Mouse (Mus musculus) olfactory bulb, adult 2 months (tissue): Measurements from ENCODE around the gene Pgf.

ENCODE experiments used
- CTCF ChIP-seq: fragments of 200-500 bp; IDR thresholded peaks from 2 replicates; pipeline ENCODE4 v1.5.1; 2012; ENCODE audit warnings: low read depth, mild to moderate bottlenecking, low read length, moderate library complexity; ENCODE audit not compliant: insufficient read depth
- POLR2A ChIP-seq: fragments of 200-500 bp; IDR thresholded peaks from 2 replicates; pipeline ENCODE4 v1.6.1; 2012; ENCODE audit warnings: mild to moderate bottlenecking, low read depth, low read length, moderate library complexity; ENCODE audit not compliant: insufficient read depth

GRCm38 (mm10) chr12:85177740-85178239 lies at the start of gene Pgf:
- TF ChIP-seq CTCF (no peak), POLR2A (no peak)
